Comparison of ENCODE assay signal across 30 mouse cellular contexts in the genomic region with DNA sequence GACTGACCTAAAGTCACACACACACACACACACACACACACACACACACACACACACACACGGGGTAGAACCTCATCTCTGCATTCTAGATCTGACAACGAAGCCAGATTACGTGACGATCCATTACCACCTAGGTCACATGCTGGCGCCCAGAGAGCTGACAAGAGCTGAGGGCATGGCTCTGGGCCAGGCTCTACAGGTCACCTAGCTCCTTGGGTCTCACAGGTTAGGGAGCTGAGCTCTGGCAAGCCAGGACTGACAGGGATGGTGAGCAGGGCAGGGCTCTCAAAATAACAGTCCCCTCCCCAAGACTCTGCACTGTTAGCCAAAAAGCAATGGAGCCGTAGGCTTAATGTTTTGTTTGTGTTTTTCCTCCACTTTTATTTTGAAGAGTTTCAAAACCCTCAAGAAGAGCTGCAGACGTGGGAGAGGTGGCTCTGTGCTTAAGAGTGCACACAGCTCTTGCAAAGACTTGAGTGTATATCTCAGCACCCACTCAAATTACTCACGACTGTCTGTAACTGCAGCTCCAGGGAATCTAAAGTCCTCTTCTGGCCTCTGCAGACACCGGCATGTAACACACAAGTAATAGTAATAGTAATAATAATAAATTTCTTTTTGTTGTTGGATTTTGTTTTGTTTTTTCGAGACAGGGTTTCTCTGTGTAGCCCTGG. TPM values are rescaled to one million over a fixed set of nuclear protein-coding genes. Genes with fewer than 3 reads are reported as not detected.
DNase-seq lines count a peak whose midpoint lies in the region; ATAC-seq and TF ChIP-seq lines count a peak whose summit lies in the region.
"Had no signal": no experiment of that assay in that cellular context is flagged by ENCODE, and none has a peak within 500 bp of the region (broad histone marks: within the 10 kb centered on the region; RNA-seq: fewer than 3 reads in every experiment).

No protein-coding gene starts in this region.

- TF ChIP-seq CTCF in kidney, adult 2 months (conservative IDR thresholded peaks at IDR 0.05; ENCODE audit: insufficient read depth, insufficient read length, low read depth, low read length) = no peak
- no peak for TF ChIP-seq CTCF in left cerebral cortex, adult 2 months (IDR thresholded peaks at IDR 0.05)

- 62% methylated on average over 10 of the region's 10 CpGs for WGBS in kidney, embryonic 16.5 days
- WGBS in kidney, adult 2 months = 50% methylated on average over 10 of the region's 10 CpGs
- WGBS in forebrain, embryonic 12.5 days = 84% methylated on average over 10 of the region's 10 CpGs

- H3K27ac ChIP-seq in kidney, embryonic 16.5 days (ENCODE audit: low read length) = no peak overlapping the region
- H3K27ac ChIP-seq in kidney, adult 2 months (ENCODE audit: insufficient read depth, low read depth, low read length) = no peak overlapping the region
- H3K27ac ChIP-seq in left cerebral cortex, adult 2 months = no peak overlapping the region
- no peak overlapping the region for H3K27ac ChIP-seq in forebrain, embryonic 12.5 days
- H3K27ac ChIP-seq: embryonic facial prominence, embryonic 12.5 days; forebrain, embryonic 13.5 days; hindbrain, embryonic 10.5 days; intestine, embryonic 15.5 days; limb, embryonic 13.5 days; liver, embryonic 12.5 days; midbrain, embryonic 15.5 days had no signal

- H3K9ac ChIP-seq in kidney, embryonic 16.5 days (replicated peaks; ENCODE audit: low read length) = no peak overlapping the region
- H3K9ac ChIP-seq in forebrain, embryonic 12.5 days = no peak overlapping the region
- H3K9ac ChIP-seq: embryonic facial prominence, embryonic 12.5 days; forebrain, embryonic 13.5 days; intestine, embryonic 15.5 days; limb, embryonic 13.5 days; liver, embryonic 12.5 days; lung, embryonic 14.5 days; midbrain, embryonic 15.5 days had no signal

- TF ChIP-seq POLR2A in kidney, adult 2 months (IDR thresholded peaks at IDR 0.05; ENCODE audit: low read depth, low read length) = no peak

- no peaks in the 10 kb centered on the region for H3K36me3 ChIP-seq in kidney, embryonic 16.5 days (ENCODE audit: insufficient read depth, low read length)
- H3K36me3 ChIP-seq in kidney, adult 2 months (ENCODE audit: control insufficient read depth, insufficient read depth, low read length) = no peaks in the 10 kb centered on the region
- no peaks in the 10 kb centered on the region for H3K36me3 ChIP-seq in forebrain, embryonic 12.5 days (replicated peaks)
- H3K36me3 ChIP-seq: embryonic facial prominence, embryonic 12.5 days; hindbrain, embryonic 10.5 days; intestine, embryonic 15.5 days; limb, embryonic 13.5 days; liver, embryonic 12.5 days; midbrain, embryonic 15.5 days had no signal

- H3K4me2 ChIP-seq in kidney, embryonic 16.5 days (replicated peaks; ENCODE audit: low read depth, low read length) = no peak overlapping the region
- H3K4me2 ChIP-seq in forebrain, embryonic 12.5 days = no peak overlapping the region
- H3K4me2 ChIP-seq: embryonic facial prominence, embryonic 12.5 days; forebrain, embryonic 13.5 days; heart, embryonic 11.5 days; intestine, embryonic 15.5 days; limb, embryonic 13.5 days; liver, embryonic 12.5 days; lung, embryonic 14.5 days; midbrain, embryonic 15.5 days had no signal

- H3K4me1 ChIP-seq in kidney, embryonic 16.5 days (ENCODE audit: insufficient read depth, low read length) = no peaks in the 10 kb centered on the region
- no peaks in the 10 kb centered on the region; the same call in 1 of the 2 replicates for H3K4me1 ChIP-seq in kidney, adult 2 months (ENCODE audit: control insufficient read depth, insufficient read depth, low read length)
- H3K4me1 ChIP-seq in forebrain, embryonic 12.5 days = no peaks in the 10 kb centered on the region
- H3K4me1 ChIP-seq: embryonic facial prominence, embryonic 12.5 days; forebrain, embryonic 13.5 days; hindbrain, embryonic 10.5 days; limb, embryonic 13.5 days; liver, embryonic 12.5 days; midbrain, embryonic 15.5 days had no signal

- intact Hi-C loops in left cerebral cortex, adult 2 months (cut with DNase I) = no loop called here

- H3K4me3 ChIP-seq in kidney, embryonic 16.5 days (ENCODE audit: low read length) = no peak overlapping the region
- H3K4me3 ChIP-seq in kidney, adult 2 months (ENCODE audit: insufficient read depth, low read depth, low read length) = no peak overlapping the region
- no peak overlapping the region for H3K4me3 ChIP-seq in left cerebral cortex, adult 2 months
- H3K4me3 ChIP-seq in forebrain, embryonic 12.5 days (replicated peaks) = no peak overlapping the region
- H3K4me3 ChIP-seq: embryonic facial prominence, embryonic 12.5 days; forebrain, embryonic 13.5 days; hindbrain, embryonic 10.5 days; intestine, embryonic 15.5 days; limb, embryonic 13.5 days; liver, embryonic 12.5 days; megakaryocyte, embryonic 14.5 days; midbrain, embryonic 15.5 days; myocyte had no signal

- ATAC-seq in kidney, embryonic 16.5 days (ENCODE audit: low FRiP score, low TSS enrichment) = no peak
- no peak for ATAC-seq in forebrain, embryonic 12.5 days (ENCODE audit: low FRiP score)
- ATAC-seq: CD4-positive, CD25-positive, alpha-beta regulatory T cell, adult 4 months; forebrain, embryonic 13.5 days; hindbrain, embryonic 16.5 days; liver, embryonic 12.5 days; midbrain, embryonic 15.5 days had no signal

- DNase-seq in kidney, adult 11 months = peak; percentile 45
- DNase-seq in kidney, adult 2 months = peak; percentile 59
- DNase-seq in kidney, postnatal 14 days = peak; percentile 57
- peak; percentile 24 for DNase-seq in lung, postnatal 25 days (ENCODE audit: low spot score)
- no peak for DNase-seq in left cerebral cortex, adult 11 months (ENCODE audit: low spot score)
- no peak for DNase-seq in left cerebral cortex, adult 2 months (ENCODE audit: extremely low spot score in 1 of 2, low spot score in 2 of 2)
- DNase-seq: adrenal gland, postnatal 36 days; cerebellum, adult 11 months; cerebellum, postnatal 25 days; gastrocnemius, postnatal 10 days; heart, postnatal 10 days; layer of hippocampus, postnatal 36 days; lung, embryonic 14.5 days; thymus, adult 18-20 months; thymus, postnatal 36 days had no signal

- 0 out of 2 replicates have a peak, but pooled peaks cover 4% of the 10 kb centered on the region for H3K9me3 ChIP-seq in kidney, embryonic 16.5 days (ENCODE audit: low read length)
- H3K9me3 ChIP-seq in forebrain, embryonic 12.5 days = no peaks in the 10 kb centered on the region
- H3K9me3 ChIP-seq: embryonic facial prominence, embryonic 12.5 days; forebrain, embryonic 13.5 days; intestine, embryonic 15.5 days; limb, embryonic 13.5 days; midbrain, embryonic 15.5 days had no signal

- no peaks in the 10 kb centered on the region for H3K27me3 ChIP-seq in kidney, embryonic 16.5 days (ENCODE audit: insufficient read depth, low read length)
- H3K27me3 ChIP-seq in kidney, adult 2 months (replicated peaks; ENCODE audit: control insufficient read depth, insufficient read depth, low read length) = no peaks in the 10 kb centered on the region
- H3K27me3 ChIP-seq in forebrain, embryonic 12.5 days = no peaks in the 10 kb centered on the region
- H3K27me3 ChIP-seq: embryonic facial prominence, embryonic 12.5 days; forebrain, embryonic 13.5 days; intestine, embryonic 15.5 days; limb, embryonic 13.5 days; midbrain, embryonic 15.5 days had no signal

RNA-seq across cellular contexts. Expression of a gene that starts 10.4 kb away (rescaled TPM):
- 1.0 and 1.2 TPM in 2 replicates for polyA plus RNA-seq in kidney, embryonic 16.5 days (2015; fragmentation: Nextera tagmentation; extraction: Ambion mirVana)
- 2.3 and 2.7 TPM in 2 replicates for polyA plus RNA-seq in kidney, adult 2 months (2012; rRNA removed)
- total RNA-seq in left cerebral cortex, adult 2 months (2021) = 100 to 1,000 TPM; 129 to 145 TPM
- polyA plus RNA-seq in forebrain, embryonic 12.5 days (2016; fragmentation: Nextera tagmentation; extraction: Ambion mirVana) = 11.4 and 13.7 TPM in 2 replicates
- total RNA-seq: granulocyte monocyte progenitor cell, adult 5-6 weeks had no signal
- polyA plus RNA-seq: CD4-positive, CD25-positive, alpha-beta regulatory T cell, adult 4 months; myocyte had no signal

RNA-seq across cellular contexts. Expression of a gene that starts 29.1 kb away (rescaled TPM):
- polyA plus RNA-seq in kidney, embryonic 16.5 days (2015; fragmentation: Nextera tagmentation; extraction: Ambion mirVana) = 76.1 and 77.1 TPM in 2 replicates
- polyA plus RNA-seq in kidney, adult 2 months (2012; rRNA removed) = 735 and 1,000 TPM in 2 replicates
- total RNA-seq in left cerebral cortex, adult 2 months (2021) = 10 to 100 TPM; 17.8 to 19.7 TPM
- 14.3 and 16.9 TPM in 2 replicates for polyA plus RNA-seq in forebrain, embryonic 12.5 days (2016; fragmentation: Nextera tagmentation; extraction: Ambion mirVana)

RNA-seq across cellular contexts. Expression of a gene that starts 57.7 kb away (rescaled TPM):
- 50.0 and 52.6 TPM in 2 replicates for polyA plus RNA-seq in kidney, embryonic 16.5 days (2015; fragmentation: Nextera tagmentation; extraction: Ambion mirVana)
- polyA plus RNA-seq in kidney, adult 2 months (2012; rRNA removed) = 108 and 124 TPM in 2 replicates
- total RNA-seq in left cerebral cortex, adult 2 months (2021) = 10 to 100 TPM; 10.8 to 11.4 TPM
- polyA plus RNA-seq in forebrain, embryonic 12.5 days (2016; fragmentation: Nextera tagmentation; extraction: Ambion mirVana) = 15.3 and 17.2 TPM in 2 replicates

Comparison
In these comparisons a context has a peak if more than half of its experiments do, and no peak if none do; other contexts are left out.
1. DNase-seq: peak in kidney, adult 11 months (single experiment), kidney, adult 2 months (single experiment), kidney, postnatal 14 days (single experiment) and lung, postnatal 25 days (single experiment); none in left cerebral cortex, adult 11 months (single experiment) and left cerebral cortex, adult 2 months (0 of 2).